In genomic region chr9:120191362-120192098, GRCm38 (mm10) we compare ENCODE assay signal across 8 mouse cellular contexts. TPM values are rescaled to one million over a fixed set of nuclear protein-coding genes. Genes with fewer than 3 reads are reported as not detected.
A peak's percentile ranks its signal among the peaks of the same experiment; 100 is the strongest.
DNase-seq lines count a peak whose midpoint lies in the region; ATAC-seq and TF ChIP-seq lines count a peak whose summit lies in the region.

No protein-coding gene starts in this region.

- H3K4me3 ChIP-seq in G1E (ENCODE audit: low read depth, low read length): no peak overlapping the region
- peak overlapping the region; percentile 26 for H3K4me3 ChIP-seq in forebrain, embryonic 14.5 days (ENCODE audit: low read depth, low read length)
- peak overlapping the region; percentile 58 for H3K4me3 ChIP-seq in lung, adult 2 months (replicated peaks; ENCODE audit: extremely low read depth, low read depth, low read length)
- peak overlapping the region; percentile 49 for H3K4me3 ChIP-seq in olfactory bulb, adult 2 months (ENCODE audit: insufficient read depth, low read depth, low read length)

- no peak for DNase-seq in G1E (ENCODE audit: low spot score)
- DNase-seq in cerebellum, adult 11 months: peak; percentile 68
- DNase-seq in forebrain, embryonic 14.5 days (ENCODE audit: low spot score): peak; percentile 96
- DNase-seq in heart, postnatal 36 days: peak; percentile 82 to 89
- DNase-seq in layer of hippocampus, adult 18-20 months (ENCODE audit: low spot score in 2 of 2): peak; percentile 76 to 96
- peak; percentile 76 for DNase-seq in lung, adult 2 months
- peak; percentile 24 to 74 for DNase-seq in thymus, postnatal 10 days (ENCODE audit: low spot score in 2 of 2)

- H3K27me3 ChIP-seq in G1E (ENCODE audit: insufficient read depth, low read length): peaks cover 2% of the 10 kb centered on the region; the same call in 1 of the 2 replicates
- no peaks in the 10 kb centered on the region for H3K27me3 ChIP-seq in forebrain, embryonic 14.5 days (replicated peaks; ENCODE audit: control insufficient read depth, insufficient read depth, low read length)

- H3K9me3 ChIP-seq in G1E (replicated peaks): no peaks in the 10 kb centered on the region
- no peaks in the 10 kb centered on the region for H3K9me3 ChIP-seq in forebrain, embryonic 14.5 days (replicated peaks; ENCODE audit: control insufficient read depth, low read length)

- no peak for ATAC-seq in G1E (ENCODE audit: extremely low read depth, insufficient number of reproducible peaks, low FRiP score, poor library complexity, severe bottlenecking)
- ATAC-seq in forebrain, embryonic 14.5 days: peak; percentile 88

- H3K4me2 ChIP-seq in forebrain, embryonic 14.5 days (ENCODE audit: low read length): peak overlapping the region; percentile 51

- WGBS in forebrain, embryonic 14.5 days: 25% methylated on average over 21 of the region's 21 CpGs
- WGBS in lung, adult 2 months: 21% methylated on average over 21 of the region's 21 CpGs
- WGBS in olfactory bulb, adult 2 months: 25% methylated on average over 21 of the region's 21 CpGs

- intact Hi-C loops in heart, postnatal 36 days (cut with DNase I): loop anchor here (1.0 to 2.0 kb wide), 3 partner anchors 107 to 233 kb away; no protein-coding TSS in a partner anchor

- H3K36me3 ChIP-seq in G1E (replicated peaks): no peaks in the 10 kb centered on the region
- H3K36me3 ChIP-seq in forebrain, embryonic 14.5 days (ENCODE audit: control insufficient read depth, insufficient read depth, low read length): no peaks in the 10 kb centered on the region

- no peak overlapping the region; the same call in 1 of the 2 replicates for H3K27ac ChIP-seq in forebrain, embryonic 14.5 days (ENCODE audit: low read depth, low read length)
- no peak overlapping the region for H3K27ac ChIP-seq in olfactory bulb, adult 2 months (ENCODE audit: insufficient read depth, low read depth, low read length)

- TF ChIP-seq POLR2A in lung, adult 2 months (IDR thresholded peaks at IDR 0.05; ENCODE audit: borderline replicate concordance, extremely low read depth, low read depth, low read length): no peak
- TF ChIP-seq POLR2A in olfactory bulb, adult 2 months (IDR thresholded peaks at IDR 0.05; ENCODE audit: insufficient read depth, low read depth, low read length): no peak

- TF ChIP-seq CTCF in G1E (IDR thresholded peaks at IDR 0.05; ENCODE audit: low read depth, low read length): peak; percentile 47
- peak; percentile 62; the same call in 1 of the 2 replicates for TF ChIP-seq CTCF in lung, adult 2 months (IDR thresholded peaks at IDR 0.05; ENCODE audit: insufficient read depth, low read length)
- peak; percentile 61 for TF ChIP-seq CTCF in olfactory bulb, adult 2 months (IDR thresholded peaks at IDR 0.05; ENCODE audit: insufficient read depth, low read depth, low read length)

- peak overlapping the region; percentile 49 for H3K9ac ChIP-seq in forebrain, embryonic 14.5 days (ENCODE audit: low read length)

- no peaks in the 10 kb centered on the region; the same call in 1 of the 2 replicates for H3K4me1 ChIP-seq in G1E (ENCODE audit: insufficient read depth, low read depth, low read length)
- no peaks in the 10 kb centered on the region for H3K4me1 ChIP-seq in forebrain, embryonic 14.5 days (ENCODE audit: control insufficient read depth, insufficient read depth, low read length)
- H3K4me1 ChIP-seq in lung, adult 2 months (ENCODE audit: control insufficient read depth, insufficient read depth, low read length): no peaks in the 10 kb centered on the region
- peaks cover 3% of the 10 kb centered on the region; the same call in 1 of the 2 replicates for H3K4me1 ChIP-seq in olfactory bulb, adult 2 months (ENCODE audit: control insufficient read depth, insufficient read depth, low read length)

RNA-seq across cellular contexts. Expression of gene Mobp, which starts 42.0 kb away (rescaled TPM):
- total RNA-seq in G1E (2014; fragmentation: Nextera tagmentation) (not detected in 2 replicates), G1E (2017) (0.38 TPM in 1 of 2 replicates, not detected in the other)
- not detected in 2 replicates for polyA plus RNA-seq in G1E (2012)
- 0.17 and 0.20 TPM in 2 replicates for polyA plus RNA-seq in forebrain, embryonic 14.5 days (2014; fragmentation: Nextera tagmentation; extraction: Ambion mirVana)
- not detected for total RNA-seq in heart, postnatal 36 days (2021)
- total RNA-seq in layer of hippocampus, adult 18-20 months (2021): 100 to 1,000 TPM; 382 to 439 TPM
- polyA plus RNA-seq in lung, adult 2 months (2012; rRNA removed): not detected in 2 replicates
- 425 TPM in 1 of 2 replicates, not detected in the other for polyA plus RNA-seq in olfactory bulb, adult 2 months (2012; ENCODE audit: insufficient read depth, insufficient read length, low replicate concordance, missing spikeins)
